Mouse (Mus musculus) forebrain, embryonic 14.5 days (tissue): Measurements from ENCODE around the gene Tns1. TPM values are rescaled to one million over a fixed set of nuclear protein-coding genes. Genes with fewer than 3 reads are reported as not detected.

ENCODE experiments used
- ATAC-seq: fragments of 200-750 bp; cut with Nextera tagmentation; 2 replicates; pipeline ENCODE4 v1.8.0; 2017; ENCODE audit warnings: mild to moderate bottlenecking, moderate library complexity
- DNase-seq: peaks from one replicate; pipeline ENCODE4 v3.0.0-alpha.2; 2015; ENCODE audit warnings: low spot score
- H3K27ac ChIP-seq: fragments of 300-500 bp; sonication (generic); 2 replicates; pipeline ENCODE4 v1.5.1; 2014; ENCODE audit warnings: low read depth, mild to moderate bottlenecking, control low read depth, low read length, moderate library complexity
- H3K27me3 ChIP-seq: fragments of 300-500 bp; sonication (generic); replicated peaks from 2 replicates; pipeline ENCODE4 v1.6.1; 2014; ENCODE audit warnings: low read length, control low read depth, mixed read lengths; ENCODE audit not compliant: control insufficient read depth, insufficient read depth
- H3K36me3 ChIP-seq: fragments of 300-500 bp; sonication (generic); 2 replicates; pipeline ENCODE4 v1.6.1; 2014; ENCODE audit warnings: low read length, control low read depth; ENCODE audit not compliant: control insufficient read depth, insufficient read depth
- H3K4me1 ChIP-seq: fragments of 300-500 bp; sonication (generic); 2 replicates; pipeline ENCODE4 v1.6.1; 2014; ENCODE audit warnings: antibody characterized with exemption, low read length, control low read depth; ENCODE audit not compliant: control insufficient read depth, insufficient read depth
- H3K4me2 ChIP-seq: fragments of 300-500 bp; sonication (generic); 2 replicates; pipeline ENCODE4 v1.6.1; 2014; ENCODE audit warnings: mild to moderate bottlenecking, control low read depth, low read length
- H3K4me3 ChIP-seq: fragments of 300-500 bp; sonication (generic); 2 replicates; pipeline ENCODE4 v1.5.1; 2014; ENCODE audit warnings: low read depth, low read length, control low read depth
- H3K9ac ChIP-seq: fragments of 300-500 bp; sonication (generic); 2 replicates; pipeline ENCODE4 v1.6.1; 2014; ENCODE audit warnings: mild to moderate bottlenecking, low read length, control low read depth, moderate library complexity
- H3K9me3 ChIP-seq: fragments of 300-500 bp; sonication (generic); replicated peaks from 2 replicates; pipeline ENCODE4 v1.6.1; 2016; ENCODE audit warnings: low read length, control low read depth, mixed read lengths; ENCODE audit not compliant: control insufficient read depth
- WGBS: fragments of 180-500 bp; shearing (Covaris S2); extraction: QIAGEN DNeasy Blood & Tissue Kit; methylation state at CpG from one replicate; pipeline ENCODE4 v1.1.7; 2014; 5-methylcytosine and 5-hydroxymethylcytosine counted together
- polyA plus RNA-seq: library from polyadenylated mRNA; unstranded; fragments of >200 nt; fragmentation: Nextera tagmentation; extraction: Ambion mirVana; gene quantifications from 2 replicates; pipeline ENCODE4 v1.2.1, GENCODE M21; 2014

The Tns1 gene
- polyA plus RNA-seq, 1 experiment from 2014 or later, result 7.7 TPM

DNA sequence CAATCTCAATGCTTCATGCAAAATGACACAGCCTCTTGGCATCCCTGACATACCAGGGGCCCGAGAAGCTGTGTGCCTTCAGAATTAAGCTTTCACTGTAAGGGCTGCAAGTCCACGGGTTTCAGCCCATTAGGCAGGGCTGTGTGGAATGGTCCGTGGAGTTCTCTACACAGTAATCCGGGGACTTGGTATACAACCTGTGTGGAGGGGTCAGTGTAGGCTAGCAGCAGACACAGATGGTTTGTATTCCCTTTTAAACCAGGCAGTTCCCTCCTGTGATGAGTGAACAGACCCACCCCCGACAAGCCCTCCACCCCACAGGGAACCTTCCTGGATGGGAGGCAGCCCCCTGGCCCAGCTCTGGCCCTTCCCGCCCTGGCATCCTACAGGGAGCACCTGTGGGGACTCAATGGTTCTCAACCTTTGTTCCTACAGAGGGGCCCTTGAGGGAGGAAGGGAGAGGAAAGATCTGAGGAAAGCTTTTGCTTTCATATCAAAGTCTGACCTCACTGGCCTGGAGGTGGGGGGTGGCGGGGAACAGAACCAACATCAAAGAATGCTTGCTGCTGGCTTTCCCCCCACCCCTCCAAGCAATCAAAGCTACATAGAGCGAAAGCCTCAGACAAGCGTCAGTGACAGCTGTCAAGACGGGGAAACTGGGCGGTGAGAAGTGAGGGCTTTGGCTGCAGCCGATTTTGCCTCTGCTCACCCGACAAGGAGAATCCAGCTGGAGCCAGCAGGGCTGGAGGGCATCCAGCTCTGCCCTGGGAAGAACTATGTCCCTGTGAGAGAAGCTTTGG is 155.3 kb downstream of the Tns1 start:
- Histone ChIP-seq H3K4me3 (no peak overlapping the region), H3K4me2 (no peak overlapping the region), H3K4me1 (peaks cover 3% of the 10 kb centered on the region; the same call in 1 of the 2 replicates), H3K9ac (no peak overlapping the region), H3K36me3 (no peaks in the 10 kb centered on the region), H3K9me3 (no peaks in the 10 kb centered on the region), H3K27ac (no peak overlapping the region), H3K27me3 (no peaks in the 10 kb centered on the region)
- ATAC-seq, result peak; percentile 43
- WGBS, result 17% methylated on average over 13 of the region's 13 CpGs
- DNase-seq, result peak; percentile 33

DNA sequence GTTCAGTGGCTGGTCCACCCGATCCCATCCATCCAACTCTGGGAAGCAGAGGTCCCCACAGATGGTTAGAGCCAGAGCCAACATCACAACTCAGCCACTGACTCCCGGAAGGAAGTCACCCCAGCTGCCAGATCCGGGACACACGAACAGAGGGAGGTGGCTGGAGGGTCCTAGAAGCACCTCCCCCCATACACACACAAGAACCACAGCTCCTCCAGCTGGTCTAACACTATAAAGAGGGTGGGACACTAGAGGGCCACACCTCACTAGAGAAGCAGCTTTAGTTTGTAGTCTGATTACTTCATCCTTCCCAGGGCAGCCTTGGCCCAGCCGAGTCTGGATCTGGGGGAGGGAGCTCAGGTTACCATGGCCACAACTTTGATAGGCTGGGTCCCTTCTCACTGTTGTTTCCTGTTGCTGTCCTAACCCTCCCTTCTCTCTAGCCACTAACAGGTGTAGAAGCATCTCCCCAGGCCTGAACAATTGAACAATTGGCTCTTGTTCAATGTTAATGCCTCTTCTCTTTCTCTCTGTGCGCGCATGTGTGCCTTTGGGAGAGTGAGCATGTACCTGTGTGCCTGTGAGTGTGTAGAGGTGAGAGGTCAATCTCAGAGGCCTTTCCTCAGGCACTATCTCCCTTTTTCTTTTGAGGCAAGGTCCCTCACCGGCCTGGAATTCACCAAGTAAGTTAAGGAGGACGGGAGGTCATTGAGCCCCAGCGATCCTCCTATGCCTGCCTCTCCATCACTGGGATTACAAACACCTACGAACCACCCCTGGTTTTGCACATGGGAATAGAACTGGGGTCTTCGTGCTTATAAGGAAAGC is 157.6 kb downstream of the Tns1 start:
- Histone ChIP-seq H3K9ac (no peak overlapping the region), H3K36me3 (no peaks in the 10 kb centered on the region), H3K27ac (no peak overlapping the region), H3K4me3 (no peak overlapping the region), H3K4me2 (no peak overlapping the region), H3K9me3 (no peaks in the 10 kb centered on the region), H3K27me3 (no peaks in the 10 kb centered on the region), H3K4me1 (peaks cover 3% of the 10 kb centered on the region; the same call in 1 of the 2 replicates)
- DNase-seq (no peak), ATAC-seq (no peak)
- WGBS, result 71% methylated on average over 12 of the region's 12 CpGs

DNA sequence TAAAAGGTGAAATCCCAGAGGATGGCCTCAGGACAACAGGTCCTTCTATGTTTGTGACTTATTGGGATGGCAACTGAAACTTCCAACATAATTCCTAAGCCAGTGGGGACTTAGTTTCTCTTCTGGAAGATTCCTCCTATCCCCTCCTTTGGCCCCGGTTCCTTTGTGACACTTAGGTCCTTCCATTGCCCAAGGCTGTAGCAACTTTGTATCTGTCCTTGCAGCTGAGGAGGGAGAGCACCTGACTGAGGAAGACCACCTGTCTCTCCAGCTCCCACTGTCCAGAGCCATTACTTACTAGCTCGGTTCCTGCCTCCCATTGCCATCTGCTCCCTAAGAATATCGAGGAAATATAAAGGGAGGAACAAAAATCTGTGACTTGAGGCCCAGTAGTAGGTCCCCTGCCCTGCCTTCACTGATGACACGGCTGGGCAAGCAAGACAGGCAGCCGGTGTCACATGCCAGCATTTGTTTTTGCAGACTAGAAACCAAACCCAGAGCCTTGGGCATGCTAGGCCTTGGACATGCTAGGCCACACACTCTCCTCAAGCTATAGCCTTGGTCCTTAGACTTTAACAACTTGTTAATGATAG is 160.0 kb downstream of the Tns1 start:
- Histone ChIP-seq H3K9ac (no peak overlapping the region), H3K27me3 (no peaks in the 10 kb centered on the region), H3K4me3 (no peak overlapping the region), H3K4me1 (peaks cover 3% of the 10 kb centered on the region; the same call in 1 of the 2 replicates), H3K27ac (no peak overlapping the region), H3K36me3 (no peaks in the 10 kb centered on the region), H3K4me2 (no peak overlapping the region), H3K9me3 (no peaks in the 10 kb centered on the region)
- 86% methylated on average over 5 of the region's 5 CpGs for WGBS
- DNase-seq, result no peak
- no peak for ATAC-seq

DNA sequence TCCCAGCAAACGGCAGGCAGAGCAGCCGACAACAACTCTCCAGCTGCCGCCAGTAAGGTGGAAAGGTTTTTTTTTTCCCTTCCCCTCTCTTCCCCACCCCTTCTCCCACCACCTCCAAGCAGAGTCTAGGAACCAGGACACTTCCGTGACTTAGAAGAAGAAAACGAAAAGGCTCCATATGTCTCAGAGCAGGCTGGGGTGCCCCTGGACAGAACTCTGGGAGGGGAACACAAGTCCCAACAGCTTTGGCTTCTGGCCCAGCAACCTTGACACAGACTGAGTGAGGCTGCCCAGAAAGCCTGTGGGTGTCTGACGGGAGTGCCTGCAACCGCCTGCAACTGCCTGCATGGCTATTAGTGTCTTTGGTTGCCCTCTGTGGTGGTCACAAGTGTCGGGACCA is 160.6 kb downstream of the Tns1 start:
- Histone ChIP-seq H3K9me3 (no peaks in the 10 kb centered on the region), H3K4me2 (no peak overlapping the region), H3K9ac (no peak overlapping the region), H3K4me1 (peaks cover 2% of the 10 kb centered on the region; the same call in 1 of the 2 replicates), H3K4me3 (no peak overlapping the region), H3K27me3 (no peaks in the 10 kb centered on the region), H3K36me3 (no peaks in the 10 kb centered on the region), H3K27ac (no peak overlapping the region)
- no peak for ATAC-seq
- 39% methylated on average over 8 of the region's 8 CpGs for WGBS
- DNase-seq, result peak; percentile 54

DNA sequence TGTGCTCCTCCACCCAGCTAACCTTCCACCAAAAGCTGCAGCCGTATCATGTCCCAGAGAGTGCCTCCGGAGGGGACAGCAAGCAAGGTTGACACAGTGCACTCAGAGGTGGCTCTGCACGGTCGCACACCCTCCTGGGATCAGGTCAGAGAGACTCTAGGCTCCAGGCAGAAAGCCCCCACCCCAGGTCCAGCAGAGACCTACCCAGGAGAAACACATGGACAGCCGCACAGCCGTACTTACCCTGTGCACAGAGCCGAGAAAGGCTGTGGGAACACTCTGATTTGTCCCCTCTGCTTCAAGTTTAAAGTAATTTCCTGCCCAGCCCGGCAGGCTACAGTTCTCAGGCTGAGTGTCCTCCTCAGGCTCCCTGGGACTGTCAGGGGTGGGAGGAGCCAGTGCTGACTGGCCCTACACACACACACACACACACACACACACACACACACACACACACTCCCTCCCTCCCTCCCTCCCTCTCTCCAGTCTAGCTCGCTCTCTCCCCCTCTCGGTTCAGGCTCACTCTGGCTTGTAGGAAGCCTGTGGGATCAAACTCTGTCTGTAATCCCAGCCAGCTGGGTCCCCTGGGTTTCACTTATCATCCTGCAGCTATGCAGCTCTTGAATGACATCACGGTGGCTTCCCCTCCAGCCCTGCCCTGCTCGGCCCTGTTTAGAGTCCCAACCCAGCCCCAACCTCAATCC is 161.4 kb downstream of the Tns1 start:
- H3K9ac ChIP-seq, result no peak overlapping the region
- H3K9me3 ChIP-seq, result no peaks in the 10 kb centered on the region
- H3K4me3 ChIP-seq, result no peak overlapping the region
- peak overlapping the region; percentile 33; the same call in 1 of the 2 replicates for H3K27ac ChIP-seq
- no peaks in the 10 kb centered on the region for H3K36me3 ChIP-seq
- WGBS, result 15% methylated on average over 12 of the region's 12 CpGs
- DNase-seq (peak; percentile 73), ATAC-seq (peak; percentile 82)
- H3K4me2 ChIP-seq, result no peak overlapping the region
- no peaks in the 10 kb centered on the region for H3K27me3 ChIP-seq
- no peaks in the 10 kb centered on the region for H3K4me1 ChIP-seq

DNA sequence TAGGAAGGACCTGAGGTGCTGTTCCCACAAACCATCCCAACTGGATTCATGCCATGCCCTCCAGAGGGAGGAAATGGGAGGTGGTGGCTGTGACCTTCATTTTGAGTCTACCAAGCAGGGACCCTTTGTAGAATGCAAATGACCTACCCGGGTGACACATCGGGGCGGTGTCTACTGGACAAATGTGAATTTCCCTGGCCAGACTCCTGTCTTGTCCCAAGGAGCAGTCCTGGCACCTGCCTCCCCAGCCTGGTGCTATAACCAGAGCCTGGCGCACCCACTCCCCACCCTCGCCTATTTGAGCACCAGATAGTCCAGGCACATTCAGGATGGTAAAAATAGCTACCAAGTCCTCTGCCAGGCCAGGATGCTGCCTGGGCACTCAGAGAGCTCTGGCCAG is 162.2 kb downstream of the Tns1 start:
- Histone ChIP-seq H3K9ac (no peak overlapping the region), H3K4me2 (no peak overlapping the region), H3K4me3 (no peak overlapping the region), H3K27ac (no peak overlapping the region), H3K4me1 (no peaks in the 10 kb centered on the region), H3K36me3 (no peaks in the 10 kb centered on the region), H3K9me3 (no peaks in the 10 kb centered on the region), H3K27me3 (no peaks in the 10 kb centered on the region)
- ATAC-seq (no peak), DNase-seq (no peak)
- WGBS, result 95% methylated on average over 5 of the region's 5 CpGs

DNA sequence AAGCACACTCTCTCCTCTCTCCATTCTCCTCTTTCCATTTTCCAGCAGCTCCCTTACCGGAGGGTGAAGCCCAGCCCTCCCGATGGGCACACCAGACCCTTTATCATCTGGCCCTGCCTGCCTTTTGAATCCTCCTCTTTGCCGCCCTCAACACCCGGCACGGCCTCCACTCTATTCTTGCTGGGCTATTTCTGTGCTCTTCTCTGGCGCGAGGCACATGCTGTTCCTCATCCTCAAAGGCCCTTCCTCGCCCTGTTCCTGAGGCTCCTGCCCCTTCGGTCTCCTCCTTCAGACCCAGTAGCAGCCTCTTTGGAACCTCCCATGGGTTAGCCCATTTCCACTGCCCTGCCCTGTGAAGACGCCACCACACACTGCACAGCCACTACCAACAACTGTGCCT is 164.5 kb downstream of the Tns1 start:
- Histone ChIP-seq H3K9ac (no peak overlapping the region), H3K36me3 (no peaks in the 10 kb centered on the region), H3K4me3 (no peak overlapping the region), H3K4me2 (no peak overlapping the region), H3K4me1 (peaks cover 2% of the 10 kb centered on the region; the same call in 1 of the 2 replicates), H3K9me3 (no peaks in the 10 kb centered on the region), H3K27ac (no peak overlapping the region), H3K27me3 (no peaks in the 10 kb centered on the region)
- ATAC-seq (no peak), DNase-seq (no peak)
- WGBS, result 92% methylated on average over 10 of the region's 10 CpGs

DNA sequence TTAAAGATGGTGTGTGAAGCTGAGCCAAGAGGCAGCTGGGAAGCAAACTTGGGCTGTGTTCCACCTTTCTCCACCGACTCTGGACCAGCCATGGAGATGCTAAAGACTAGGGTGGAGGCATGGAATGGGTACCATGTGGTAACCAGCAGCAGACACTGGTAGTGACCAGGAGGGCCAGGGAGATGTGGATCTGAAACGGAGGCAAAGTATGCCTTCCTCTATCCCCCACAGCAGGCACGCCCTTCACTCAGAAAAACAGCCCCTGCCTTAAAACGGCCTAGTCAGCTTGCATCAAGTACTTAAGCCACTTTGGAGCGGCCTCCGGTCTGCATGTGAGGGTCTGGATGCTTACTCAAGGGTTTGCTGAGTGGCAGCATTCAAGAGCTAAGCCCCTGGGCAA is 164.9 kb downstream of the Tns1 start:
- WGBS, result 88% methylated on average over 6 of the region's 6 CpGs
- Histone ChIP-seq H3K36me3 (no peaks in the 10 kb centered on the region), H3K27ac (no peak overlapping the region), H3K4me3 (no peak overlapping the region), H3K4me2 (no peak overlapping the region), H3K27me3 (no peaks in the 10 kb centered on the region), H3K4me1 (peaks cover 2% of the 10 kb centered on the region; the same call in 1 of the 2 replicates), H3K9me3 (no peaks in the 10 kb centered on the region), H3K9ac (no peak overlapping the region)
- DNase-seq (no peak), ATAC-seq (no peak)
